Mouse (Mus musculus) brain, embryonic 18.5 days (tissue): ENCODE data around the gene Ovol2.
A peak's percentile ranks its signal among the peaks of the same experiment; 100 is the strongest.

Experiments
- DNase-seq: peaks from one replicate; pipeline ENCODE4 v3.0.0-alpha.2; 2012; ENCODE audit warnings: low read depth, low spot score

Gene Ovol2

GRCm38 (mm10) chr2:144324218-144324617, 7.7 kb downstream of the Ovol2 start:
- DNase-seq: no peak

- no peak for DNase-seq
Observed at GRCm38 (mm10) chr2:144311372-144311771, 20.6 kb downstream of the Ovol2 start.

- no peak for DNase-seq
Observed at GRCm38 (mm10) chr2:144310273-144310672, 21.7 kb downstream of the Ovol2 start.

GRCm38 (mm10) chr2:144308561-144308960, 23.4 kb downstream of the Ovol2 start:
- DNase-seq: no peak

- DNase-seq: no peak
Observed at GRCm38 (mm10) chr2:144305721-144306294, 26.1 kb downstream of the Ovol2 start.

DNA sequence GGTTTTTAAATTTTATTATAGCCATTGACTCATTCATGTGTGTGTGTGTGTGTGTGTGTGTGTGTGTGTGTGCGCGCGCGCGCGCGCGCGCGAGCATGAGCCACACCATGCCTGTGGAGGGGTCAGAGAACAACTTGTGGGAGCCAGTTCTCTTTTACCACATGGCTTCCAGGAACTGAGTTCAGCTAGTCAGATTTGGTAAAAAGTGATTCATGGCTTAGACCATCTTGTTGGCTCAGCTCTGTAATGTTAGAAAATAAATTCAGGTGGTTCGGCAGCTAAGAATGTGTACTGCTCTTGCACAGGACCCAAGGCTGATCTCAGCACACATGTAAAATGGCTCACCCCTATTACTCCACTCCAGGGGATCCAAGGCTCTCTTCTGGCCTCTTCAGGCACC, 30.8 kb downstream of the Ovol2 start:
- no peak for DNase-seq

- DNase-seq: no peak
Observed at GRCm38 (mm10) chr2:144299749-144300669, 31.9 kb downstream of the Ovol2 start.

DNA sequence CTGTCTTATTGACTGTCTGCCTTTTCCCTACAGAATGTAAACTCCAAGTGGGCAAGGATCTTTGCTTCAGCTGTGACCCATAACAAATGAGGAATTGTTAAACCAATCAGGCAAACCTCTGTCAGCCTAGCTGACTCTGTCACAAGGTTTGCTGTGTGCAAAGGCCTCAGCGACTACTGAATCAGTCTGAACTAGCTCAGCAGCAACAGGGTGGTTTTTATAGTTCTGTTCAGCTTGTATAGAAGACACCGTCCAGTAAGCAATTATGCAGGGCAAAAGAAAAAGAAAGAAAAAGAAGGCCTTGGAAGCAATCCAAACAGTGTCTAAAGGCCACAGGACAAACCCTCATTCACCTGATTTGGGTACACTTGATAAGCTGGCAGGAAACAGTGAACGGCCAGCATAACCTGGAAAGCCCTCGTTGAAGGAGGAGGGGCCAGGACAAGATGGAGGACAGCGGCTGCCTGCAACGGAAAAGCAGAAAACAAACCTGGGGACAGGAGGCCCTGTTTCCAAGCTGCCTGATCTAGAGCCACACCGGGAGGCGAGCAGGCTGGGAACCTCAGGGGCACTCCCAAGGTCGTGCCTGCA, 36.7 kb downstream of the Ovol2 start:
- no peak for DNase-seq

GRCm38 (mm10) chr2:144291600-144292305, 40.2 kb downstream of the Ovol2 start:
- no peak for DNase-seq

DNA sequence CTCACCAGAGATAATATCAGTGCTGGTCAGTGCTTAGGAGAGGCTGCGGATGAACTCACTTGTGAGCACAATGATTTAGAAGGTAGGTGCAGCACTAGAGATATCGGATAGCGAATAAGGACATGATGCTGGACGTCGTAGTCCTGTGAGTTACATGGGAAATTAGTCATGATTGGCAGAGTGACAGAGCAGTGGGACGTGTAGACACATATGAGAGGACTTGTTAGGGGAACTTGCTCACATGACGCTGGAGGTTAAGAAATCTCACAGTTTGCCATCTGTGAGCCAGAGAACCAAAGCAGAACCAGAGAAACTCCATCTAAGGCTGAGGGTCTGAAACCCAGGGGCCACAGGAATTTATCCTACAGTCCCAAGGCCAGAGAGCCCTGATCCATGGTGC, 41.6 kb downstream of the Ovol2 start:
- no peak for DNase-seq

DNA sequence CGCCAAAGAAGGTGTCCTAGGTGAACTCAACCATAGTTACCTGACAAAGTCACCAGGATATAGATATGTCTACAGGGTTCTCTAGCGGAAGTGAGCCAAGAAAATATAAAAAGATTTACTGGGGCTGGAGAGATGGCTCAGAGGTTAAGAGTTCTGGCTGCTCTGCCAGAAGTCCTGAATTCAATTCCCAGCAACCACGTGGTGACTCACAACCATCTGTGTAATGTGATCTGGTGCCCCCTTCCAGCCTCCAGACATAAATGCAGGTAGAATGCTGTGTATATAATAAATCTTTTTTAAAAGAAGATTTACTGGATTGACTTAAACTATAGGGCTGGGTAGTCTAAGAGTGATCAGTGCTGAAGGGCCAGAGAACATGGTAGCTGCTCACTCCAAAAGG, 50.5 kb downstream of the Ovol2 start:
- DNase-seq: no peak

DNA sequence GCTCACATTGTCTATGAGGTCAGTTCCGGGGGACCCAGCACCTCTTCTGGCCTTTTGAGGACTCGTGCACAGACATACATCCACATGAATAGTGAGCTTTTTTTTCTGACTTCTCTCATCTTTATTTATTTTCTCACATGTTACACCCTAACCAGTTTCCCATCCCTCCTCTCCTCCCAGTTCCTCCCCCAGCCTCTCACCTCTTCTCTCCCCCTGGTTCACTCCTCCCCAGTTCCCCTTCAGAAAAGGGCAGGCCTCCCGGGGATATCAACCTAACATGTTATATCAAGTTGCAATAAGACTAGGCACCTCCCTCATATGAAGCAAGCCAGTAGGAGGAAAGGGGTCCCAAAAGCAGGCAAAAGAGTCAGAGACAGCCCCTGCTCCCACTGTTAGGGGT, 51.4 kb downstream of the Ovol2 start:
- DNase-seq: no peak

DNA sequence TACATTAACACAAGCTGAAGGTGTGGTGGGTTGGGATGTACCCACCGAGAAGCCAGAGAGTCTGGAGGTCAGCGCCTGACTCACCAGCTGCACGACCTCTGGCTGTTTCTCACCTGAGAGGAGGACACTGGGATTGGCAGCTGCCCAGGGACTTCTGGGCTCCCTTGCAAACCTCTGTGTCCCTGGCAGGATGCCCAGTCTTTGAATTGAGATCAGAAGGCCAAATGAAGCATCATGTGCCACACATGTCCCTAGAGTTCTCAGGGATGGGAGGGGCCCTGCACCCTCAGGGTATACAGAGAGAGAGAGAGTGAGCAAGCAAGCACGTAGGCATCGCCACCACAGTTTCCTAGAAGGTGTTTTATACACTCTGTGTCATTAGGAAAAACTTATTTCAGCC, 52.2 kb downstream of the Ovol2 start:
- no peak for DNase-seq

GRCm38 (mm10) chr2:144276885-144277284, 55.1 kb downstream of the Ovol2 start:
- DNase-seq: no peak

- DNase-seq: no peak
Observed at GRCm38 (mm10) chr2:144274741-144275140, 57.2 kb downstream of the Ovol2 start.

- DNase-seq: no peak
Observed at GRCm38 (mm10) chr2:144272088-144272487, 59.9 kb downstream of the Ovol2 start.

DNA sequence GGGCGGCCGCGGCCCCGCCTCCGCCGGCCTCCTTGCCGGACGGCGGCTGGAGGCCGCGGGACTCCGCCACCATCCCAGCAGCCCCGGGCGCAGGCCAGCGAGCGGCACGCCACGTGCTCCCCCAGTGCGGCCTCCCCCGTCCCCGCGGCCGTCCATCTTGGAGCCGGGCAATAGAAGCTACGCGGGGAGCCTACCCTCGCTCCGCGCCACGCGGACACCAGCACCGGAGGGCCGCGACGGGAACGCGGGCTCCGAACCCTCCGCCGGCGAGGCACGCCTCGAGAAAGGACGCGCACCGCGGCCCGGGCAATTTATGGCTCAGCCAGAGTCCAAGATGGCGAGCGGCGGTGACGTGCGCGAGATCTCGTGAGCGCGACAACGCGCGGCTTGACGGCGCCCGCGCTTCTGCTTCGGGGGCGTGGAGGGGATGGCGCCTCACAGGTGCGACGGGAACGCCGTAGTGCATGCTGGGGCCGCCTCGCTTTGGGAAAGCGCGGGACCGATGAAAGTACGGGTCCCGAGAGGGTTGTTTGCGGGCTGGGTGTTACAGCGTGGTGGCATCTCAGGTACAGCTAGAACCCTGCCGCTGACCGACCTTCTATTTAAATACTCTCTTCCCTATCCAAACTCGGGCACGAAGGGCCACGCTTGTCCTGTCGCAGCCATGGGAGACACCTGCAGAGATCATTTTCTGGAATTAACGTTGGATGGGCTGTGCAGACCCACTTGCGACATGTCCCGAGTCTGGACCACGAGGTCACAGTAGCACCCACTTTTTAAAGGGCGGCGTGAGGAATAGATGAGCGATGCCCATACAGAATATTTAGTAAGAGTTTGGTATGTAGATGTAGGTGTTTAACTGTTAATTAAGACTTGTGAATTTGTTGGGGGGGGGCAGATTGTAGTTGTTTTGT, 61.2 kb downstream of the Ovol2 start, which contains the start of the genes Mgme1 and Snx5:
TSS of gene Mgme1 (plus strand) at position 157 of the 914 bp plus-strand sequence.
TSS of gene Snx5 (minus strand) at position 400 of the 914 bp plus-strand sequence.
- peak; percentile 87 for DNase-seq

- no peak for DNase-seq
Observed at GRCm38 (mm10) chr2:144269679-144270475, 62.1 kb downstream of the Ovol2 start.

DNA sequence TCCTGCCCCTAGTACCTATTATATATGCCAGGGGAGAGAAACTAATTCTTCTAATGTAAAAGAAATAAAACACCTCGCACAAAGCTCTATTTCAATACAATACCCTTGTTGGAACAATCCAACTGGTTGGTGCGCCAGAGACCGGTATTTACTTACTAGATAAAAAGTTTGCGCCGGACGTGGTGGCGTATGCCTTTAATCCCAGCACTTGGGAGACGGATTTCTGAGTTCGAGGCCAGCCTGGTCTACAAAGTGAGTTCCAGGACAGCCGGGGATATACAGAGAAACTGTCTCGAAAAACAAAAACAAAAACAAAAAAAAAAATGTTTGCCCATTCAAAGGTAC, 62.7 kb downstream of the Ovol2 start:
- no peak for DNase-seq
